Mouse (Mus musculus) thymus, postnatal 25 days (tissue): Measurements from ENCODE around the gene Ttc7b.

Experiments used
- DNase-seq: peaks from one replicate; pipeline ENCODE4 v3.0.0; 2022

Ttc7b gene

GRCm38 (mm10) chr12:100407371-100407770 is 113.3 kb downstream of the Ttc7b start:
- DNase-seq = no peak

DNA sequence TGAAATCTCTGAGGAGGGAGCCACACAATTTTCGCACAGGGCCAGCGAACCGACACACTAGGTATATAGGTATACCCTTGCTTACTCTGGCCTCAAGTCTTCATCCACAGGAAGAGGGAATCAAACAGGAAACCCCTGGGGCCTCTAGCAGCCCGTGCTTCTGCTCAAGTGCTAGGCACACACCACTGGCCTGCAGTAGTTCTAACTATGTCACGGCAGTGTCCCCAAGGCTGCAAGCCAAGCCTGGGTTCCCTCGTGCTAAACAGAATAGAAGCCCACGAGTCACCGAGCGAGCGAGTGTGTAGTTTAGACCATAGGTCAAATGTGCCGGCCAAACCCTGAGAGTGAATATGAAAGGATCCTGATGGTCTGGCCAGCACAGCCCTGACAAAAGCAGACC is 114.5 kb downstream of the Ttc7b start:
- no peak for DNase-seq

GRCm38 (mm10) chr12:100405512-100406030 is 115.1 kb downstream of the Ttc7b start:
- DNase-seq = no peak

DNA sequence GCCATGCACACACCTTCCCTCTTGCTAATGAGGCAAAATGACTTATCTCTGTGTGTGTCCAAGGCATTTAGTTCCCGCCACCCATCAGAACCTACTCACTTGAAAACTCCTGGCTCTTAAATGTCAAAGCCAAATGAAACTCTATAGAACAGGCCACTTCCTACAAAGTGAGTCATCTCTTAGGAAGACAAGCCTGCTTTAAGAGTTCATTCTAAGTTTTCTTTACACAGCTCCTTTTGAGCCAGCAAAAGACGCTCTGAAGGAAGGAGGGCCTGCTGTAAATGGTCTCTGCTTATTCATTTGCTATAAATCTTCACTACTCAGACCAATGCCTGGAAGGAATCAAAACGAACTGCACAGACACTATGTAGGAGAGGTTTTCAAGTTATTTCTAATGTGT is 116.2 kb downstream of the Ttc7b start:
- DNase-seq = no peak

DNA sequence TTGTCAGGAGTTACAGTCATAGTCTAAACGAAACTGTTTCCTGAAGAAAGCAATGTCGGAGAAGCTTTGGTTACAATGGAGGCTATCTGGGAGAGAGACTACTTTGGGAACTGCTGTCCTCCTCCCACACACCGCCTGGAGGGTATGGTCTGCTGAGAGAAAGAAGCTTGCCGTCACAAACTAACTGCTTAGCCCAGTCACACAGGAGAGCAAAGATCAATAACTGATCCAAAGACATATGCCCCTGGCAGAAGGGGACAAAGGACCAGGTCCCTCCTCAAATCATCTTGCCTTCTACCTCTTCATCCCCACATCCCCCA is 117.7 kb downstream of the Ttc7b start:
- no peak for DNase-seq

DNA sequence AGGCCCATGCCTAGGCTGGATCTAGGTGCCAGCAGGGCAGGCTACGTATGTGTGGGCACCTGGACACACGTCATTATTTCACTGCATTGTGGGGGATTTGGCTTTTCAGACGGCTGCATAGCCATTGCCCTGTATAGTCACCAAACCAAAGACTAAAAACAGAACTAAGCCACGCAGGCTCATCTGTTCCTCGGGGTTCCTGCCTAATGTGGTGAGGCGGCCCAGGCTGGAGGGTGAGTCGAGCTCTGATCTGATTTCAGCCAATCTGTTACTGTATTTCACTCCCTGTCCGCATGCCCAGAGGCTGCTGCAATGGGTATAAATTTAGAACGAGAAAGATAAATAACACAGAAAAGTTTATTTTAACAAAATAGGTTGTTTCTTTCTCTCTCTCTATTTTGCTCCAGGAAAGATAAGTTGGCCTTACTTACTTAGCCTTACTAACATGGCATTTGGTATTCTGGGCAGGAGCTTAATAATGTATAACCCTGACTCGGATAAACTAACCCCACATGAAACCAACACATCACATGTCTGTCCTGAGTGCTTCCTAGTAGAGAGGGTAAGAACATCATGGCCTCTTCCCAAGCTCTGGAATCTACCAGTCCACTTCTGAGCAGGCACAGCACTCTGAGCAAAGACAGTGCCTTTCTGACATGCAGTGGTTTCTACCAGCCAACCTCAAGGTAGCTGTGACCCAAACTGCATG is 118.2 kb downstream of the Ttc7b start:
- DNase-seq = no peak

DNA sequence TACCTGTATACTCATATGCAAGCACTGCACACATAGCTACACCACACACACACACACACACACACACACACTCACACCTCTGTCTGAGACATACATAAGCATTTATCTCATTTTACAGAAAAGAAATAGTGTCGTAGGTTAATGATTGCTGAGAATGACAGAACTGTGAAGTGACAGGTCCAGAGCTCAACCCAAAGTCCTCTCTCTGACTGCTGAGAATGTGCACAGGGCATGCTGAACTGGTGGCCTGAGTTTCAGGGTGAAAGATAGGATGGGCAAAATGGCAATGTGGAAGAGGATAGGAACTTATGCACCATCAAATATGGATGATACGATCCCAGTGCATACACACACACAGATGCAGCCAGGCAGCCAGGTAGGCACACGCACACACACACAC is 120.5 kb downstream of the Ttc7b start:
- no peak for DNase-seq

GRCm38 (mm10) chr12:100399126-100399727 is 121.4 kb downstream of the Ttc7b start:
- DNase-seq = no peak

DNA sequence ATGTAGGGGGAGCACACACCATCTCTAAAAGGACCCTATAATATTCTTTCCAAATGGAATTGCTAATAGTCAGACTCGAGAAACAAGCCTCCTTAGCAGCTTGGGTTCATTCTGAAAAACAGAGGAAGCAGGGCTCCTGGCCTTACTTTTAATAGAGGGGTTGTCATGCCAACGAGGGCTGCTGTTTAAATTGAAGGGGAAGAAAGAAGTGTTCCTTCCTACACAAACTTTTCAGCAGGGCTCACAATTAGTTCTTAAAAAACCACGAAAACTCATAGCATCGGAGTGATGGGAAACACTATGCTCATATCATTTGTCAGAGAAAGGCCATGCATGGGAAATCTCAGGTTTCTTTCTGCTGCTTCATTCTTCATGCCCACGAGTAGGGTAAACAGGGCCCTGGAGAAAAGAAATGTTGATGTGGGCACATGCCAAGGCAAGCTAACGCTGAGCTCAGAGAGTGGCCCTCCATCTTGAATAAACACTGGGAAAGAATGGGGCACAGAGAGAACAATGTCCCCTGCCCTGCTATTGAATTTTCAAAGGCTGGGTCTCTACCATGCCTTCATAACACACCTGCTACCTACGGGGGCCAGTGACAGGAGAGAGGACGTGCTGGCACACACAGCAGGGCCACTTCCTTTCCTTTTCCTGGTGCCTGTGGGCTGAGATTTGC is 122.2 kb downstream of the Ttc7b start:
- no peak for DNase-seq

DNA sequence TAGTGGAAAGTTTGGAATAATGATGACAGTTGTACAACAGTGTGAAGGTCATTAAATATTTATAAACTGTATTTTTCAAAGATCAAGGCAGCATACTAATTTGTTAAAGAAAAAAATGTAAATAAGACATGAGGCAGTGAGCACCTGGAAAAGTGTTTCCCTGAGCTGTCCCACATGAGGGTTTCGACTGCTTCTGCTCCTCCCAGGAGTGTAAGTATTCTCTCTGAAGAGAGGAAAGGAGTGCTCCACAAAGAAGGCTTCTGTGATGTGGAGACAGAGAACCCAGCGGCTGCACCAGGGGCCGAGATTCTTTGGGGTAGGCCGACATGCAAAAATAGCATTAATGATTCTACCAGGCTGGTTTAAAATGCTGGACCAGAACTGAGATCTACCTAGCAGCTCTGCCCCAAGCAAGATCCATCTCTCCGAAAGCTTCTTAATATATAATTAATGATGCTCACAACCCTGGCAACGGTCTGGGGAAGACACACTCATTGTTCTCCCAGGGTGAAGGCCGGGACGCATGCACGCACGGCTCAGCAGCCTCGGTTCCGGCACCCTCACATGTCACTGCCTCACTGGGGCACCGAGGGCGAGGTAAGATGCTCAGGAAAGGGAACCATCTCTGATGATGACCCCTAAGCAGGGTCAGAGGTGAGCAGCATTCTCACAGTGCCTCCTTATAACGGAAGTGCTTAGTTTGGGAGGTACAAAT is 123.0 kb downstream of the Ttc7b start:
- no peak for DNase-seq

DNA sequence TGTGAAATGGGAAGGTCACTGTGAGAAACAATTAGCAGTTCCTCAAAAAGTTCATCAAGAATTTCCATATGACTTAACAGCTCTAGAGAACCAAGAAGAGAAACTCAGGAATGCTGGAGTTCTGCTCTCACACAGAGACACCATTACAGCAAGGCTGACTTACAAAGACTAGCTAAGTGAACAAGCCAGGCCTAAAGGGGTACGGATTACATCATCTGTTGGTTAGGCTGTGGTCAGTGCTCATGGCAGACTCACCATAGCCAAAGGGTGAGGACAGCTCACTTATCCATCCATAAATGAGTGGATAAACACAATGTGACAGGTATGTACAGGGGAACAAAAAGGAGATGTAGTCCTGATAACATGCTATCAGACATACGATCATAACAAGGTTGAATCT is 123.8 kb downstream of the Ttc7b start:
- DNase-seq = no peak

DNA sequence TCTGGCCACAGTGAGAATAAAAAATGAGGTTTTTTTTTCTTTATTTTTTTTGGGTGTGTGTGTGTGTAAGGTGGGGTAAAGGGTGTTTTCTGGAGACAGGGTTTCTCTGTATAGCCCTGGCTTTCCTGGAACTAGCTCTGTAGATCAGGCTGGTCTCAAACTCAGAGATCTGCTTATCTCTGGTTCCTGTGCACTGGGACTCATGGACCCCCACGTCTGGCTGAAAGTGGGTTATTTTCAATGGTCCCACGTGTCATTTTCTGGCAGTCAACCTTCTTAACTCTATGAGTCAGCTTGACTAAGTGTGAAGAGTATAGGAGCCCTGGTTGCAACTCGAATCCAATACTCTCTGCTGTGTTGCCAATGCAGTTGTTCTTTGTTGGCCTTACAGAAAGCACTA is 127.1 kb downstream of the Ttc7b start:
- DNase-seq = no peak

- DNase-seq = no peak
Observed at GRCm38 (mm10) chr12:100393109-100393508, 127.5 kb downstream of the Ttc7b start.

GRCm38 (mm10) chr12:100392466-100392865 is 128.2 kb downstream of the Ttc7b start:
- DNase-seq = no peak

DNA sequence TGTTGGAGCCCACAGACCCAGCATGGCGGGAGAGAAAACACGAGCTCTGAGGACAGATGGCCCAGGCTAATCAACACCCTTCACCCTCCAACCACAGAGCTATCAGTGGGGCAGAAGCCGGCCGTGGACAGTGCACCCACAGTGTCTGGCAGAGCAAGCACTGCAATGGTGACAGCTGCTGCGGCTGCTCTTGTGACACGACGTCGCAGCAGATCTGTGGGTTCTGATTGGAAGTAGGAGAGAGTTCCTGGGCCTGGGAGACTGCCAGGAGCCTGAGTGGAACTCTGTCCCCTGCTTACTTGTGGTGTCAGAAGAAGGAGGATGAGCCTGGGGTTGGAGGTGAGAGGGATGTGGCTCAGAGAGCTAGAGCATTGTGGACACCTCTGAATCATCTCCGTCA is 128.7 kb downstream of the Ttc7b start:
- DNase-seq = no peak

DNA sequence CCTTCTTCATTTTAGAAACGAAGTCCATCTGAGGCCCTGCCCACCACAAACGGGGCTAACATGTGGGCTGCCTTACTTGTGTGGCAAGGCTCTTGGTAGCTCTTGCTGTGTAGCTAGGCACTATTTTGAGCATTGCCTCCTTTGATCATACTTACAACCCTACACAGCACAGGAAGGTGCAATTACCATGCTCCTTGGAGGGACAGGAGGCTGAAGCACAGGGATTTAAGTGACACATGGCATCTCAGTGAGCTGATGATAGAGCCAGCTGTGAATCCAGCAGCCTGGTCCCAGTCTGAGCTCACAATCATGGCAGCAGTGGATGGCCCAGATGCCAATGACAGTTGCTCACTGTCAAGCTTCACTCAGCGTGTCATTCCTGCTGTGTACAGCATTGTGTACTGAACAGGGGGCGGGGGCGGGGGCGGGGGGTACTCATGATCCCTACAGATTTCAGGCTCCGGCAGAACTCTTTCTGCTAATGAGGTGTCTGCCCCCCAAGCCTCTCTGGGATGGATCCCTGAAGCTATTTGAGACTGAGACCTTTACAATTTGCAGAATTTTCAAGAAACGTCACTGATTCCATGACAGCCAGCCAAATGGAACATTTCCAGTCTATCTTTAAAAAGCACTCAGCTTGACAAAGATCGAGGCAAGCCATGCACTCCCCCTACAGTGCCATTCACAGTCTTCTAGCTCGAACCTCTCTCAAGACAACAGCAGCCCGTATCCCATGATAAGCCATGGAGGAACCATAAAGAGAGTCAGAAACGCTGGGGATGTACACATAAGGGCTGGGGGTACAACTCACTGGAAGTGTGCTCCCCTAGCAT is 130.5 kb downstream of the Ttc7b start:
- DNase-seq = no peak

DNA sequence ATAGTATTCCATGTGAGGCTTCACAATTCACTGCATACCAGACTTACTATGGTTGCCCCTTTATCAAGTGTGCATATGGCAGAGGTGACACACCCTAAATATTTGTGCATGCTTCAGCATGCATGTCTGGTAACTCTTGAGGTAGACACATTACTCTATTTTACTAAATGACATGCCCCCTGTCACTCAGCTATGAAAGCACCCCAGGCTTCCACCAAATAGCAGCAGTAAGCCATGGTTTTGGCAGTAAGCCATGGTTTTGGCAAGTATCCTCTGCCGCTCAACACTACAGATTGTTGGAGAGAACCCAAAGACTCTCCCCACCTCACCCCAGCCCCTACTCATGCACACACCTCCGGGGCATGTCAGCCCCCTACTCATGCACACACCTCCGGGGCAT is 134.4 kb downstream of the Ttc7b start:
- DNase-seq = no peak

- no peak for DNase-seq
Observed at GRCm38 (mm10) chr12:100382526-100382925, 138.1 kb downstream of the Ttc7b start.

DNA sequence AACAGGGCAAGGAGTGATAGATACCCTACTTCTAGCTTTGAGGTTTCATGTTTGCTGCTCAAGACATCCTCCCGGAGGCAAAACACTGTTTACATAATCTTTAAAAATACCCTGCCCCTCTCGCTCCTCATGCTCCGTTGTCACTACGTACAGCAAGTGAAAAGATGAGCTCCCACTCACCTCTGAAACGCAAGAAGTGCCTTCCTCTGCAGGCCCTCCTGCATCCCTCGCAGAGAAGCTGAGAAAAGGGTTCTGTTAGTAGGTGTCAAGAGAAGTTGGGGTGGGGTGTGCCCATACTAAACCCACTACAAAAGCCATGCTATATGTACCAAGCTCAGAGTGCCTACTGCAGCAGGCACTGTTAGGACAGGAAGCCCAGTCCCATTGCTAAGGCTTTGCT is 138.7 kb downstream of the Ttc7b start:
- DNase-seq = no peak

DNA sequence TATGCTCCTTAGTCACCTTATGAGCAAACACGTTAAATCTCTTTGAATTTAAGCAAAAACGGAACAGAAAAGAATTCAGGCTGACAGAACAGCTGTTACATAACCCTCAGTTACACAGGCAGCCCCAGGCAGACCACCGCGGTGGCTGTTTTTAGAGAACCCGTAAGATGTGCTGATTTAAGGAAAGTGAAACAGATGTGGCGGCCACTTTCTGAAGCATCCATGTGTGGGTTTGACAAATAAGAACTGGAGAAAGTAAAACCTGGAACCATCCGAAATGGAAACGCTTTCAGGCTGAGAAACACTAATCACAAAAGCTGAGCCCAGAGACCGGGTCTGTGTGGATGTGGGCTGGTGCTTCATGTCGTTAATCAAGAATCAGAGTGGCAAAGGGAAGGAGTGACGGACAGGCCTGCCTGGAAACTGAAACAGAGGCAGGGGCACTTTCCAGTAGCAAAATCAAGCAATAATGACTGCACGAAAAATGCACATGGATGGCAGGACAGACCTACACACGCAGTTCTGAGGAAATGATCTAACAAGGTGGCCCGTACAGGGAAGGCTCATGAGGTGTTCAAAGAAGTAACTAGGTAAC is 139.8 kb downstream of the Ttc7b start:
- DNase-seq = no peak

- DNase-seq = no peak
Observed at GRCm38 (mm10) chr12:100379833-100380232, 140.8 kb downstream of the Ttc7b start.

DNA sequence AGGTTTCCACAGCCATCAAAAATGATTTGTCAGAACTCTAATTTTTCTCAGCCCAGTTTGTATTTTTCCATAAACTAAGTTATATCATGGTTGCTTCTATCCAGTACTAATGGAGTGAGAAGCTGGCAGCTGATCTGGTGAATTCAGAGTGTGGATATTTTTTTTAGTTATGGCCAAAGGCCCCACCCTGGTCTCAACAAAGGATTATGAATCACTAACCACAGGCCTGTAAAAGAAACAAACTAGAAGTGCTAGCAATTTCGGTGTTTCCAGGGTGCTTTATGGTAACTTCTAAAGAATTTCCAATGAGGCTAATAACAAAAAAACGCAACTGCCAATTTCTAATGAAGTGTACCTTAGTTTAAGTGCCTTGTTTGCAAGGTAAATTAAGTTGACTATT is 142.4 kb downstream of the Ttc7b start:
- DNase-seq = no peak
